Mouse (Mus musculus): ENCODE results near the gene Tcf7l1. TPM values are rescaled to one million over a fixed set of nuclear protein-coding genes. Genes with fewer than 3 reads are reported as not detected.

The Tcf7l1 gene
- total RNA-seq (2023), result 1.8 TPM

DNA sequence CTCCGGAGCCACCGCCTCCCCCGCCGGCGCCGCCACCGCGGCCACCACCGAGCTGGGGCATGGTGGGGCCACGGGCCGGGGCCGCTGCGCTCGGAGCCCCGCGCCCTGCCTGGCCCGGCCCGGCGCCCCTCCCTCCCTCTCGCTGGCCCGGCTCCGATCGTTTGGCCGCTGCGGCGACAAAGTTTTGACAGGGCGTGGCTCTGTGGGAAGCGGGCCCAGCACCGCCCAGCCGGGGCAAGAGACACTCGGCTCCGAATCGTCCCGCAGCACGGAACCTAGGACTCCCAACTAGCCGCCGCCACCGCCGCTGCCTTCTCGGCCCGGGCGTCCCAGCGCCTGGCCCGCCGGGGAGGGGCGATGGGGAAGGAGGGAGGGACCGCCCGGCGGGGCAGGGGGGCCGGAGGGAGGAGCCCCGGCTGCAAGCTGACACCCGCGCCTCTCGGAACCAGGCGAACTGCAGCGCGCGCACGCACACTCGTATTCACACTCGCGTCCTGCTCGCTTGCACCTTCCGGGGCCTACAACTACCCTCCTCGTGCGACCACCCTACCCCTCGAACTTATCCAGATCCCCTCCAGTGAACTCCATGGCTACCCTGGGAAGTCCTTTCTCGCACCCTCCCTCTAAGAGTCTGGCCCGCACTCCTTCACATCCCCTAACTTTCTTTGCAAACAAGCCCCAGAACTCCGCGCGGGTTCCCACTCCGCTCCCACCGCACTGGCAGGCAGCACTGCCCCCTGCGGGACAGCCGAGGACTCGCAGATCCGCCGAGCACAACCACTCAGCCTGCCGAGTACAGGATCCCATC, at the start of gene Tcf7l1:
Gene Tcf7l1 (minus strand): TSS at position 363 of the 808 bp plus-strand sequence.

GRCm38 (mm10) chr6:72616643-72617288, 172.3 kb downstream of the Tcf7l1 start, which contains the start of gene Tgoln1:
TSS of gene Tgoln1 (minus strand) at chr6:72617000.

GRCm38 (mm10) chr6:72597956-72598753, 190.9 kb downstream of the Tcf7l1 start, which contains the start of the genes Elmod3 and Retsat:
TSS of gene Elmod3 (minus strand) at chr6:72598413.
TSS of gene Retsat (plus strand) at chr6:72598475.

Other genes with a start within 250 kb of the Tcf7l1 start
- gene Capg, start 244.9 kb downstream of the Tcf7l1 start, total RNA-seq (2023), result 42.4 TPM
- 12.2 TPM for gene Elmod3, start 190.8 kb downstream of the Tcf7l1 start, total RNA-seq (2023)
- 5.2 TPM for gene Retsat, start 190.8 kb downstream of the Tcf7l1 start, total RNA-seq (2023)
- 193 TPM for gene Tgoln1, start 172.3 kb downstream of the Tcf7l1 start, total RNA-seq (2023)
- gene Kcmf1, start 110.7 kb upstream of the Tcf7l1 start, total RNA-seq (2023), result 54.8 TPM
- gene Tmsb10, start 169.5 kb upstream of the Tcf7l1 start, total RNA-seq (2023), result 4,007 TPM

All from CD4-positive naive resting alpha-beta T cell, adult 76 days (primary cell).